ENCODE assay signal across 1 mouse cellular context in genomic region chr16:44976892-44977633, GRCm38 (mm10).
TF ChIP-seq lines count a peak whose summit lies in the region.

No protein-coding gene starts in this region.

TF ChIP-seq in CH12.LX, 34 proteins besides CTCF, POLR2A, EP300 and RAD21 (continued from another document):
- peak; percentile 81 for TF ChIP-seq JUND (conservative IDR thresholded peaks at IDR 0.05; ENCODE audit: low read depth, low read length)
- TF ChIP-seq TBP (conservative IDR thresholded peaks at IDR 0.05; ENCODE audit: low read depth, low read length) = peak; percentile 95; the same call in 1 of the 2 replicates
- TF ChIP-seq USF1 (IDR thresholded peaks at IDR 0.05; ENCODE audit: low read depth, low read length) = no peak
- no peak for TF ChIP-seq E2F4 (IDR thresholded peaks at IDR 0.05; ENCODE audit: insufficient replicate concordance, low read depth, low read length)
- TF ChIP-seq TCF12 (IDR thresholded peaks at IDR 0.05; ENCODE audit: low read depth, low read length) = peak; percentile 91
- no peak for TF ChIP-seq GABPA (IDR thresholded peaks at IDR 0.05; ENCODE audit: insufficient replicate concordance, low read depth, low read length)
- TF ChIP-seq JUN (IDR thresholded peaks at IDR 0.05; ENCODE audit: insufficient read depth, low read depth, low read length) = peak; percentile 48
- TF ChIP-seq NELFE (IDR thresholded peaks at IDR 0.05; ENCODE audit: low read depth, low read length) = peak; percentile 76
- TF ChIP-seq RCOR1 (conservative IDR thresholded peaks at IDR 0.05; ENCODE audit: low read depth, low read length) = peak; percentile 82; the same call in 1 of the 2 replicates
- peak; percentile 65; the same call in 1 of the 2 replicates for TF ChIP-seq CHD2 (IDR thresholded peaks at IDR 0.05; ENCODE audit: low read length)
- peak; percentile 54 for TF ChIP-seq ZNF384 (IDR thresholded peaks at IDR 0.05; ENCODE audit: low read depth, low read length)
- TF ChIP-seq PAX5 (IDR thresholded peaks at IDR 0.05; ENCODE audit: low read length) = no peak
- peak; percentile 83 for TF ChIP-seq ETS1 (conservative IDR thresholded peaks at IDR 0.05; ENCODE audit: low read depth, low read length)
- peak; percentile 91 for TF ChIP-seq SIN3A (IDR thresholded peaks at IDR 0.05; ENCODE audit: low read length)
- TF ChIP-seq MAZ (IDR thresholded peaks at IDR 0.05; ENCODE audit: low read depth, low read length) = peak; percentile 76; the same call in 1 of the 2 replicates
- TF ChIP-seq SMC3 (IDR thresholded peaks at IDR 0.05; ENCODE audit: low read depth, low read length) = peak; percentile 27
- TF ChIP-seq CHD1 (IDR thresholded peaks at IDR 0.05; ENCODE audit: low read depth, low read length) = peak; percentile 94
- 0 out of 2 replicates have a peak, but pooled peaks have one; percentile 10 for TF ChIP-seq HCFC1 (IDR thresholded peaks at IDR 0.05; ENCODE audit: low read depth, low read length)
- TF ChIP-seq MAX (IDR thresholded peaks at IDR 0.05; ENCODE audit: low read length) = peak; percentile 70; the same call in 1 of the 2 replicates
- no peak for TF ChIP-seq NRF1 (IDR thresholded peaks at IDR 0.05; ENCODE audit: low read depth, low read length)
- peak; percentile 88 for TF ChIP-seq BHLHE40 (IDR thresholded peaks at IDR 0.05; ENCODE audit: low read depth, low read length)
- TF ChIP-seq ZC3H11A (IDR thresholded peaks at IDR 0.05; ENCODE audit: low read depth, low read length) = no peak
- TF ChIP-seq ZMIZ1 (IDR thresholded peaks at IDR 0.05; ENCODE audit: low read depth, low read length) = peak; percentile 91
- TF ChIP-seq IRF4 (IDR thresholded peaks at IDR 0.05; ENCODE audit: low read depth, low read length) = peak; percentile 87
